Mouse (Mus musculus): ENCODE data around the gene Stum.

Stum gene

GRCm38 (mm10) chr1:180403694-180404606 is 79.4 kb downstream of the Stum start:
- peak; percentile 85 for DNase-seq

GRCm38 (mm10) chr1:180403357-180403693 is 80.0 kb downstream of the Stum start:
- no peak for DNase-seq

DNA sequence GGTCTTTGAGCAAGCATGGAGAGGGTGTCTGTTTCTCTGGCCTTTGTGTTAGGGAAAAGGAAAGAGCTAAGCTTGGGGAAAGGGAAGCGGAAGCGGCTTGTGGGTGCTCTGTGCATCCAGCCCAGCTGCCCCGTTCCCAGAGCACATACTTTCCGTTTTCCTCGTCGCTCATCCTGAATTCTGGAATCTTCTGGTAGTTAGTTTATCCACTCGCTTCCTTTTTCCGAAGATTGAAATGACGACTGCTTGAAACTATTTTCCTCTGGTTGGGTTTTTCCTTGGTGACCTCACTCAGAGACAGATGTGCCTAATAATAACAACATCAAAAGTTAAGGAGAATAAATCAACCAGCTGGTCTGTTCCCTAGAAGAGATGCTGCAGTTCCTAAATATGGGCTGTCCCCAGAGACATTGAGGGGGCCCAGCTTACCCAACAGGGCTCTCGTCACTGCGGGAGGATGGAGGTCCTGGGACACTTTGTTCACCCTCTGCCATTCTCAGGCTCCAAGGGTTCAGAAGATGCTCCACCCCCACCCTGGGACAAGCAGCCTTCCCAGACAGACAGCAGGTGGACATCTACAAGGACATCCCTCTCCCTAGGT is 80.7 kb downstream of the Stum start:
- peak; percentile 76 for DNase-seq

- DNase-seq: peak; percentile 80
Measured at GRCm38 (mm10) chr1:180401725-180402124, 81.6 kb downstream of the Stum start.

GRCm38 (mm10) chr1:180400691-180401455 is 82.4 kb downstream of the Stum start:
- DNase-seq: no peak

GRCm38 (mm10) chr1:180398446-180398845 is 84.9 kb downstream of the Stum start:
- no peak for DNase-seq

DNA sequence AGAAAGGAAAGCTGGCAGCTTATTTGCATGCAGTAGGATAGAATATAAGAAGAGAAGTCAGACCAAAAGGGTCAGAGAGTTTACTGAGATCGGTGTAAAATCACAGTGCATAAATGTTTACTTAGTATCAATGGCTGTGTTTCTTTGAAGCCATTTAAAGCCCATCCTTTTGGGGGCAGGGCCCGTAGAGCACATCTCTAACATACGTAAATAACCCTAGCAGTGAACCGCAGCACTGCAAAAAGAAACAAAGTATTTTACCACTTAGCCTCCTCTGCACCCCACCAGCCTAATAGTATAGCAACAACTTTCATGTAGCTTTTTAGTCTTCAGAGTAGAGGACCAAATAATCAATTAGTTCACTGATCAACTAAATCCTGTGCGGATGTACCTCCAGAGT is 85.6 kb downstream of the Stum start:
- DNase-seq: no peak

DNA sequence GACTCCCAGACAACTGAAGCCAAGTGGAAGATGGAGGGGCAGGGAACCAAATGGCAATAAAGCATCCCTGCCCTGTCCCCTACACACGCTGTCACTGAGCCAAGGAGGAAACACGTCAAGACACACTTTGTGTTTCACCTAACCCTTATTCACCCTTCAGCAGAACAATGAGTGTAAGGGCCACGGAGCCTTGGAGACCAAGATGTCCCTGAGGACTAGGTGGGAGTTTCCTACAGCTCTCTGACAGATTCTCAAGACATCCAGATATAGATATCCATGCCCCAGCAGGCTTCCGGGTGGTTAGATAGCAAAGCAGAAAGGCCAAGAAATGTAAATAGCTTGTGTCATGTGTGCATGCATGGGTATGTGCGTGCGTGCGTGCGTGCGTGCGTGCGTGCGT is 89.4 kb downstream of the Stum start:
- DNase-seq: no peak

- DNase-seq: no peak
Measured at GRCm38 (mm10) chr1:180393017-180393797, 90.1 kb downstream of the Stum start.

DNA sequence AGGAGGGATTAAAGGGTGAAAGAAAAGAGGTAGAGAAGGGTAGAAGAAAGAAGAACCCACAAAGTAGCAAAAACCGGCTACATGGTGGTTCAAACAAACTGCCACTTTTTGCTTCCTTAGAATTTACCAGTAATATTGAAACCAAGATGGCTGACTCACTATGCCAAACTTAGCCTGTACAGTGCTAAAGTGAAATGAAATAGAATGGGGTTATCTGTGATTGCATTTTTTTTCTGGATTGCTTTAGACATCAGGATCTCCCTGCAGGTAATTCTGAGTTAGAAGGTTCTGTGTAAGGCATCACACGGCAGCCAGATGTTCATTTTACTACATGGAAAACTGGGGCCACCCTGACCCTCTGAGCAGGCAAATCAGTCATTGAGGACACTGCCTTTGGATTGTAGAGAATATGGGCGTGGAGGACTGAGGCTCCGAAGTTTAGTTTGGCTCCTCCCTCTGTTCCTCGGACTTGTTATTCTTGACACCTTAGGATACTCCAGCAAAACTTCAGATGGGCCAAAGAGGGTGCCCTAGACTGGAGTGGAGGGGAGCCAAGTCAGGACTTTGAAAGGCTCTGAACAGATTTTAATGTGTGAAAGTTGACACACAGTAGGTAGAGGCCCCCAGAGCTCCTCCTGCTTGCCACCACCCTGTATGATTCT is 91.0 kb downstream of the Stum start:
- DNase-seq: no peak

DNA sequence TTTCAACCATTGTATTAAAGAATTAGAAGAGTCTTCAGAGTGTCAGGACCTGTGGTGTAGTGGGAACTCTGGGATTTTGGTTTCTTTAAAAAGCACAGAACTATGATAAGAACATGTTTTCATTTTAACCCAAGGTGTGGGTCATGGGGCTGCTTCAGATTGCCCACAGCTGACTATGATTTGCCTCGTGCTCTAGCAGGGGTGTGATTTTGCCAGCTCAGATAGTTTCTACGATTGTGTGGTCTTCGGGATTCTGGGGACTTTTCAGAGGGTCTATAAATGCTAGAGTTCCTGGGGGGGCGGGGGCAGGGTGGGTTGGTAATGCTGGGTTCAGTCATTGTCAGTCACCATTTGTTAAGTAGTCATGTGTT is 91.7 kb downstream of the Stum start:
- no peak for DNase-seq

DNA sequence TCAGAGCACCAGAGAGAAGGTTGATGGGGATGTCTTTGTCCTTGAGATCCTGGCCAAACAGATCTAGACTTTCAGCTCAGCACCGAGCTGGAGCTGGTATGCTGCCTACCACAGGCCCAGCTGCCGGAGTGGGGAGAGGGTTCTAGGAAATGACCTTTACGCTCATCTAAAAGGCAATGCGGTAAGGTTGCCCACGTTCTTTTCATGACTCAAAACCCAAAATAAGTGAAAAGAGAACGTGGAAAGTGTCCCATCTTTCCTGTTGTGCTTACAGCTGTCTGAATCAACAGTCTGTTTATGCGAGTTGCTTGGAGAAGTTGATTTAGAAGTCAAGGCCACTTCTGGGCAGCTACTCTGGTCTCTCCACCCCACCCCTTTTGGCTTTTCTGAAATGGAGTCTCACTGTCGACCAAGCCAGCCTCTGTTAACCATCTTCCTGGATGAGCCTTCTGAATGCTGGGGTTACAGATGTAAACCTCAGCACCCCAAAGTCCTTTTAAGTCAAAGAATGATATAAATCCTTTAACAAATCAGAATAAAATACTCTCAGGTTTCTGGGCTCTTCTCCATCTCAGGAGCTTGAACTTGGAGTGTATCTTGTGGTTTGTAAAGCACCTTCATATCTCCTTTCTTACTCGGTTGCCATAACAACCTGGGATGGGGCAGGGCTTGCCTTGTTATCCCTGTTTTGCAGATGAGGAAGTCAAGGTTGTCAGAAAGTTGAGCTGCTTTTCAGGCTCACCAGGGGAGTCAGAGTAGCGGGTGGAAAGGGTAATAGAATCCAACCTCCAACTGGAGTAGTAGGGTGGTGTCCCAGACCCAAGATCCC is 92.3 kb downstream of the Stum start:
- peak; percentile 51 for DNase-seq

- DNase-seq: peak; percentile 63
Measured at GRCm38 (mm10) chr1:180390321-180390731, 93.0 kb downstream of the Stum start.

DNA sequence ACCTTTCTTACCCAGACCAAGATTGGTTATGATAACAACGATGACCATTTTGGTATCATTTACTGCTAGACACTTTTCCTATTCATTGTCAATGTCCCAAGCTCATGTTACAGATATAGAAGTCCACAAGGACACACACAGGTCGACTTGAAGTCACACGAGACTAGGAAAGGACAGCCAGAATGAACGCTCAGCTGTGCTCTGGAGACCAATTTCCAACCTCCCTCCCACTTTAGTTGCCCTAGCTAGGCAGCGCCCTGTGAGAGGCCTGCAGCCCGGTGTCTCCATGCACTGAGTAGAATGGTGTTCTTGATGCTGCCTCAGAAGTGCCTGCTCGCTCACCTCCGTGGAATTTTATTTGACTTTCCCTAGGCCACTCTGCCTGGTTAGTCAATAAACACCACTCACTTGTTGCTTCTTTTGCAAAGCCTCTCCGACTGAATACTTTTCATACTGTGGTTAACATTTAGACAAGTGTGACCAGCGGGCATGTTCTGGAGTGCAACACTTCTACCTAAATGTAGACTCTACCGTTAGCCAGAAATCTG is 94.0 kb downstream of the Stum start:
- peak; percentile 76 for DNase-seq

DNA sequence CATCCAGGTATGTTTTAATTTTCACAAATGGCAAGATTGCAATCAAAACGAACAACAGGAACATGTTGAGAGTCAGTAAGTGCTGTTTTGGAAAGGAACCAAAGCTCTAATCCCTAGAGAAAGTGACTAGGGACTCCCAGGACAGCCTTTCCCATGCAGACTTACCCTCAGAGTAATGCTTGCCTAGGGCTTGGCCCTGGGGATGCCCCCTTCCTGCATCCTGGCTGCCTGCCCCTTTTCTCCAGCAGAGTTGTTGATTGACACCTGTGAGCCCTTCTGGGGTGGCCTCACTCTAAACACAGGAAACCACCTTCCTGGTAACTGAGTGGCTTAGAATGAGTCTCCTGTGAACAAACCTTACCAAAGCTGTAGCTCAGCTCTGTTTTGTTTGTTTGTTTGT is 94.8 kb downstream of the Stum start:
- DNase-seq: no peak

- DNase-seq: no peak
Measured at GRCm38 (mm10) chr1:180387750-180388480, 95.4 kb downstream of the Stum start.

- peak; percentile 99 for DNase-seq
Measured at GRCm38 (mm10) chr1:180386951-180387749, 96.2 kb downstream of the Stum start.

DNA sequence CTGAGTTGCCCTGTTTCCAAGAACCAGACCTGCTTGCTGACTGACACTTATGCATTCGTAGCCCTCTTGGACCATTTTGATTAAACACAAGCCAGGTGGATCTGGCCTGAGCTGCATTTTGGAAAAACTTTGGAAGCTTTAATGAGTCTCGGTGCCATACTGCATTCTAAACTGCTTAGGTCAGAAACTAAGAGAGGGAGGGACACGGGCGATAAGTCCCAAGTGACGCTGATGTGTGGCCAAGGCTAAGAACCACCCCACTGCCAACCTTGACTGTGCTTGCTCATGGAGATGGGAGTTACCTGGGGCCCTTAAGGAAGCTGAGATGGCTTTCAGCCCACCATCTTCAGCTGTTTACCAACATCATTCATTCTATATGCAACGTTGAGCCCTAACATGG is 98.0 kb downstream of the Stum start:
- no peak for DNase-seq

- peak; percentile 78 for DNase-seq
Measured at GRCm38 (mm10) chr1:180384486-180384885, 98.8 kb downstream of the Stum start.
